Mouse (Mus musculus) fibroblast of lung, adult 2 months (primary cell): ENCODE measurements around the gene Sqor.

Source experiments
- DNase-seq: peaks from one replicate; pipeline ENCODE4 v3.0.0-alpha.2; 2011; ENCODE audit warnings: low read depth

Sqor gene

DNA sequence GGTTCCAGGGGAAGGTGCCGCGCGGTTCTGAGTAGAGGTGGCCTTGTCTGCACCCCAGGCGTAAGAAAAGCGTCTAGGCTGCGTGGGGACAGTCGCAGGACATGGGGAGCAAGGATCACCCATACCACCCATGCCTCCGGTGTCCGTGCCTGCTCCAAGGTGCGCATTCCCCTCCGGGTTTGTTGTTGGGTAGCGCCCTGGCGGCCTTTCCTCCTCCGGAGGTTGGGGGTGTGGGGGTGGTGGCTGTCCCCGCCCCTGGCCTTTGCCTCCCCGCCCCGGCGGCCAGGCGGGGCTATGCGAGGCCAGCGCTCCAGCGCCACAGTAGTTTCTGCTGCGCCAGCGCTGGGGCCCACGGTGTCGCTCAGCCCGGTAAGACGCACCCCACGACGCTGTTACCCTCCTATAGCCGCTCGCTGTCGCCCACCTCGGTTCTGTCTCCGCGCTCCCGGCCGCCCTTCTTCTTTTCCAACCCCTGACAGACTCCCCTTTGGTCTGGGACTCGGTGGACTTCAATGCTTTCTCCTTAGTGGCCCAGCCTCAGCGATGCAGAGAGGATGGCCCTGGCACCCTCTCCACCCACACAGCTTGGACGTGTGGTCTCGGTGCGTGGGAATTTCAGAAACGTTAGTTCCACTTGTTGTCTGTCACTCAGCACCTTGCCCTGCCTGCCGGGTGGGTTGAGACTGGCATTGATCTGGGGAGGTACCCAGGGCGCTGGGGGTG, at the start of gene Sqor:
Gene Sqor, plus strand, starts transcription at position 167 of the 723 bp plus-strand sequence.
- no peak for DNase-seq

- no peak for DNase-seq
These were observed 48.7 kb upstream of the Sqor start for GRCm38 (mm10) chr2:122716301-122716842.

GRCm38 (mm10) chr2:122719232-122719631, 45.8 kb upstream of the Sqor start:
- DNase-seq: no peak

DNA sequence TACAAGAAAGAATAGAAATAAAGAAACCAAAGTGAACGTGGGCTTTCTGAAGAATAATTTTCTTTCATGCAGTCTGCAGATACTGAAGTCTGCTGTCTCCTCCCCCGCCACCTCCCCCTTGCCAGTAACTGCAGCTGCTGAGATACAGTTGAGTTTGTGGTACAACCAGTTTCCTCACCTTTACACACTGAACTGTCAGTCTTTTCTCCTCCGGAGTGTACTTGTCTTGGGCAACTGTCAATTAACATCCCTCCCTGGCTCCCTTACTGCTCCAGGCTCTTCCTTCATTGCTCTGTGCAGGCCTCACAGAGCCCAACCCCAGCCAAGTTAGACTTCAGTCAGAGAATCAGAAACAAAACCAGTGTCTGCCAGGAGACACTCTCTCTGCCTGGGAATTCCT, 44.5 kb upstream of the Sqor start:
- no peak for DNase-seq

DNA sequence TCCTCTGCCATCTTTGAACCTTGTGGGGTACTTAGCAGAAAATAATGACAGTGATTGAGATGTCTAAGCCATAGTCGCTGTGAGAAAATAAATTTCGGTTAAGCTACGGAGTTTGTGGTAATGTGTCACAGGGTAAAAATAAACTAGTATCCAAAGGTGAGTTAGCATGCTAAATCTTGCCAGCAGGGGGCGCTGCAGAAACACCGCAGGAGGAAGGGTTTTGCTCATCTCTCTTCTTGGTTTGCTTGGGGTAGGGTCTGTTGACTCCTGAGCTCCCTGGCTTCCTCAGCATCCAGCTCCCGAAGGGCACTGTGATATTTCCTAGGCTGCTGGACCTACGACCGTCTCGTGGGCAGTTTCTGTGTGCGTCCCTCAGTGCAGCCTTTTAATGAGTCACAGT, 39.4 kb upstream of the Sqor start:
- no peak for DNase-seq

- DNase-seq: peak; percentile 20
These were observed 33.6 kb upstream of the Sqor start for GRCm38 (mm10) chr2:122731456-122731855.

GRCm38 (mm10) chr2:122737894-122738830, 26.9 kb upstream of the Sqor start, which contains the start of gene Bloc1s6:
Gene Bloc1s6, plus strand, starts transcription at chr2:122738503.
- peak; percentile 85 for DNase-seq

GRCm38 (mm10) chr2:122739023-122739422, 26.0 kb upstream of the Sqor start:
- no peak for DNase-seq

DNA sequence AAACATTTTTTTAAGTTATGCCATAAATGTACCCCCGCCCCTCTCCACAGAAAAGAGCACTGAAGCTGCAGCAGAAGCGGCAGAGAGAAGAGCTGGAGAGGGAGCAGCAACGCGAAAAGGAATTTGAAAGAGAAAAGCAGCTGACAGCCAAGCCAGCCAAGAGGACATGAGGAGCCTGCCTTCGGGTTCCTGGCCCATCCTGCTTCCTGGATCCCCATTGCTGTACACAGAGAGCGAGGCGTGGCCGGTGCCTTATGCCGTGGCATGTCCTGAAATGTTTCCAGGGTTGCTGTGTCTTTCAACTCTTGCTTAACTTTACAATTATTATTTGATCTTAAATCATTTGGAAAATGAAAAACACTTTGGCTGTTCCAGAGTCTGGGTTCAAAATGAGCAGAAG, 18.6 kb upstream of the Sqor start:
- no peak for DNase-seq

- DNase-seq: no peak
These were observed 11.2 kb upstream of the Sqor start for GRCm38 (mm10) chr2:122753739-122754343.

DNA sequence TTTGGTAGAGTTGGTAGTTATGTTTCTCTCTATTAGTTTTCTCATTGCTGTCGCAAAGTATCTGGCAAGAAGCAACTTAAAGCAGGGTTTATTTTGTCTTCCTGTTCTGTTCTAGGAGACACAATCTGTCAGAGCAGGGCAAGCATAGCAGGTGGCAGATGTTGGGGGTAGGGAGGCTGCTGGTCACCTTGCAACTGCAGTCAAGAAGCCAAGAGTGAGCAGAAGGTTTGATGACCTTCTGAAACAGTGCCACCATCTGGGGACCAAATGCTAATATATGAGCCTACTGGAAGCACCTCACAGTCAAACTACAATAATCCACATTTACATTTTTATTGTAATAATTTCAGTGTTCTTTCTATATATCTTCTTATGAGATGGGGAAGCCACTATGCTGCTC, 5.2 kb upstream of the Sqor start:
- DNase-seq: no peak

- DNase-seq: no peak
These were observed 2.0 kb upstream of the Sqor start for GRCm38 (mm10) chr2:122762991-122763390.

- no peak for DNase-seq
These were observed 511 bp upstream of the Sqor start for GRCm38 (mm10) chr2:122764526-122764925.

DNA sequence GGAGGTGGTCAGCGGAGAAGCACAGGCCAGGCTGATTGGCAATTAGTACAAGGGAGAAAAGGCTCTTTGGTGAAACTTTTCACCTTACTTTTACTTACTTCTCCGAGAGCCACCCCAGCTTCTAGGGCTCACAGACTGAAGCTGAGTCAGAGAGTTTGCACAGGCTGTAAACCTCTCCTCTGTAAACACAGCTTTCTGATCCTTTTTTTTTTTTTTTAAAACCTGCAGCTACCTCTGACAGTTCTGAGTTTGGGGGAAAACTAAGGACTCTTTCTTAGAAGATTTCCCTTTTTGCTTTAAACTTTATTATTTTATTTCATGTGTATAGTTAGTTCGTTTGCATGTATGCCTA, 733 bp downstream of the Sqor start:
- DNase-seq: no peak

- DNase-seq: no peak
These were observed 6.0 kb downstream of the Sqor start for GRCm38 (mm10) chr2:122771002-122771401.

DNA sequence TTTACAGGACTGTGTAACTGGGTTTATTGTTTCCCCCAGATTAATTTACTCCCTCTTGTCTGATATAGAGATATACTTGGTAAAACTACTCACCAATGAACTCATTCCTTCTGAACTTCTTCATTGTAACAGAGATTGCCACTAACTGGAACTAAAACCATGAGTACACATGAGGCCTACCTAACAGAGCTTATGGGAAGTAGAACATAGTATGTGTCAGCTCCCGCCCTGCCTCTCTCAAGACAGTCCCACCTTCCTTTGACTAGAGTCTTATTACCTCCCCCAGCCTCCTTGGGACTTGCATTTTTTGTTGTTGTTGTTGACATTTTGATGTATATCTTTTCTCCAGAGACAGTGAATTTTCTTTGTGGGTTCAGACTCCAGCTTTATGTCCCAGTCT, 7.9 kb downstream of the Sqor start:
- DNase-seq: no peak

DNA sequence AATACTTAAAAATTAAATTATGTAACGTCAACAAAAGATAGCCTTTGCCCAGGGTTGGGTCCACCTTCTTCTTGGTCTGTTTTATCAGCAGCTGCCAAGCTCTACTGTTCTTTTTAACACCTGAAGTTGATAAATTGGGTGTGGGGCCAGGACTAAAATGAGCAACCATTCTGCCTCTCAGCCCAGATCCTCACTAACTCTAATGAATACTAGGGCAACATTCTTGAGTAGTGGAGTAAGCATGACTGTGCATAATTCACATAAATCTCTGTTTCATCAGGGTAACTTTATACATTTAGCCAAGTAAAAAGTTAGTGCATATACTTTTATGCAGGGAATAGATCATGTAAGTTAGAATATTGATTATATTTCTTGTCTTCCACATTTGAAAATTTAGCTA, 10.5 kb downstream of the Sqor start:
- DNase-seq: no peak

GRCm38 (mm10) chr2:122776823-122777222, 11.8 kb downstream of the Sqor start:
- no peak for DNase-seq

GRCm38 (mm10) chr2:122779967-122780366, 14.9 kb downstream of the Sqor start:
- no peak for DNase-seq

GRCm38 (mm10) chr2:122780447-122780846, 15.4 kb downstream of the Sqor start:
- no peak for DNase-seq

DNA sequence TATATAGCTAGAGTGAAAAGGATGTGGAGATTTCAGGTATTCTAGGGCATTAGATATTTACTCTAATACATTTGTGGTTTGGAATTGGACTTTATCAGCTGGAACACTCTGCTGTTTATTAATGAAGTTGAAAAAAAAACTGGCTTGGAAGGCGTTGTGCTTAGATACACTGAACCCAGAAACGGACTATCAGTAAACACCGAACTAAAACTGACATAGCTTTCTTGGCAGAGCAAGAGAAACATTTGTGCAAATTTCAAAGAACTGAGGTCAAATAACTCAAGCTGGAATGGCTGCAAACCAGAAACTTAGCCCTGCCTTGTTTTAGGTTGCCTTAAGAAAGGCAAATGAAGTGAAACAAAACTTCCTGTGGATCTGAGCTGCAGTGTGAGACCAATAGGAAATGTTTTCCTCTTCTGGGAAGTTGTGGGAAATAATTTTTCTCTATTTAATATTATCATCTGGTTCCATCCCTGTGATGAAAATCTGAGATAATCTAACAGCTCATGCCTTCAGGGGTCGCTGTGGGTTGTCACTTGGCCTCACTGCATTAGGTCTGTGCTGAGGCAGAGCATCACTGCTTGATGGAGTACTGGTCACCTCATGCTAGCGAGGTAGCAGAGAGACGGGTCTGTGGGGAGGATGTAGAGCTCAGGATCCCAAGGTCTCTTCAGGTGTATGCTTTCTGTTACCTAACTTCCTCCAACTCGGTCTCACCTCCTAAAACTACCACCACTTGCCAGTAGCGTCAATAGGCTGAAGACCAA, 16.7 kb downstream of the Sqor start:
- DNase-seq: no peak

DNA sequence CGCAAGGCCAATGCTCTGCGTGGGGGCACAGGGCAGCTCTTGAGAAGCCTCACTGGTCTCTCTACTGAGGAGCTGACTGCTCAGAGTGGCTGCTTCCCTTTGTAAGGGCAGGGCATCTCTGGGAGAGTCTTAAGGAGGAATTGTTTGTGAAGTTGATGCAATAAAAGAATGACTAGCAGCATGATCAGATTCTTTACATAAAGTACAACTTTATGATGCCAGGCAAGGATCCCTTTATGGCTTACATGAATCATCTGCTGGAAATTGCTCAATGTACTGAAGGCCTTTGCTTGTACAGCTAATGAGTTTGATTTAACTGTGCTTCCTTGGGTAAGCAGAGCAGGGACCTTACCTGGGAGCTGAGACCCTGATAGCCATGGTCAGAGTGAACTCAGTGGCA, 18.7 kb downstream of the Sqor start:
- no peak for DNase-seq
